Mouse (Mus musculus) intestine, postnatal 0 days (tissue): ENCODE measurements around the gene Kidins220. TPM values are rescaled to one million over a fixed set of nuclear protein-coding genes. Genes with fewer than 3 reads are reported as not detected.
A peak's percentile ranks its signal among the peaks of the same experiment; 100 is the strongest.

Source experiments
- ATAC-seq: fragments of 200-750 bp; cut with Nextera tagmentation; 2 replicates; pipeline ENCODE4 v1.8.0; 2017; ENCODE audit warnings: mild to moderate bottlenecking, moderate TSS enrichment, moderate library complexity
- H3K27ac ChIP-seq: fragments of 300-500 bp; sonication (generic); 2 replicates; pipeline ENCODE4 v1.5.1; 2014; ENCODE audit warnings: mild to moderate bottlenecking, low read depth, low read length, moderate library complexity
- H3K27me3 ChIP-seq: fragments of 300-500 bp; sonication (generic); replicated peaks from 2 replicates; pipeline ENCODE4 v1.6.1; 2014; ENCODE audit warnings: low read length, mixed read lengths; ENCODE audit not compliant: control insufficient read depth, insufficient read depth
- H3K36me3 ChIP-seq: fragments of 300-500 bp; sonication (generic); 2 replicates; pipeline ENCODE4 v1.6.1; 2014; ENCODE audit warnings: mild to moderate bottlenecking, moderate library complexity; ENCODE audit not compliant: control insufficient read depth, insufficient read depth
- H3K4me1 ChIP-seq: fragments of 300-500 bp; sonication (generic); replicated peaks from 2 replicates; pipeline ENCODE4 v1.6.1; 2014; ENCODE audit warnings: antibody characterized with exemption, low read length, mixed read lengths; ENCODE audit not compliant: control insufficient read depth, insufficient read depth
- H3K4me2 ChIP-seq: fragments of 300-500 bp; sonication (generic); replicated peaks from 2 replicates; pipeline ENCODE4 v1.6.1; 2014; ENCODE audit warnings: low read depth, mild to moderate bottlenecking, moderate library complexity
- H3K4me3 ChIP-seq: fragments of 300-500 bp; sonication (generic); 2 replicates; pipeline ENCODE4 v1.5.1; 2014; ENCODE audit warnings: low read depth, low read length
- H3K9ac ChIP-seq: fragments of 300-500 bp; sonication (generic); 2 replicates; pipeline ENCODE4 v1.6.1; 2014; ENCODE audit warnings: mild to moderate bottlenecking, low read depth, low read length
- H3K9me3 ChIP-seq: fragments of 300-500 bp; sonication (generic); 2 replicates; pipeline ENCODE4 v1.6.1; 2016; ENCODE audit warnings: mixed run types; ENCODE audit not compliant: control insufficient read depth
- CTCF ChIP-seq: sonication (generic); IDR thresholded peaks from 2 replicates; pipeline ENCODE4 v1.5.1; 2016; ENCODE audit warnings: low read depth, mild to moderate bottlenecking, control low read depth, antibody characterized with exemption, moderate library complexity
- WGBS: fragments of 180-500 bp; shearing (Covaris S2); extraction: QIAGEN DNeasy Blood & Tissue Kit; methylation state at CpG from one replicate; pipeline ENCODE4 v1.1.7; 2014; 5-methylcytosine and 5-hydroxymethylcytosine counted together
- polyA plus RNA-seq: library from polyadenylated mRNA; unstranded; fragments of >200 nt; fragmentation: Nextera tagmentation; extraction: Ambion mirVana; gene quantifications from 2 replicates; pipeline ENCODE4 v1.2.1, GENCODE M21; 2015

Gene Kidins220
- polyA plus RNA-seq, 1 experiment from 2014 or later, result 17.2 TPM

GRCm38 (mm10) chr12:25099563-25100408 is 125.1 kb downstream of the Kidins220 start:
- Histone ChIP-seq H3K9ac (peak overlapping the region; percentile 68), H3K9me3 (no peaks in the 10 kb centered on the region), H3K27me3 (no peaks in the 10 kb centered on the region), H3K4me3 (peak overlapping the region; percentile 49), H3K36me3 (no peaks in the 10 kb centered on the region), H3K4me2 (peak overlapping the region; percentile 96), H3K4me1 (no peaks in the 10 kb centered on the region), H3K27ac (peak overlapping the region; percentile 96)
- WGBS, result under 1% methylated on average over 38 of the region's 38 CpGs
- 0 out of 2 replicates have a peak, but pooled peaks have one; percentile 4 for TF ChIP-seq CTCF
- ATAC-seq, result no peak

DNA sequence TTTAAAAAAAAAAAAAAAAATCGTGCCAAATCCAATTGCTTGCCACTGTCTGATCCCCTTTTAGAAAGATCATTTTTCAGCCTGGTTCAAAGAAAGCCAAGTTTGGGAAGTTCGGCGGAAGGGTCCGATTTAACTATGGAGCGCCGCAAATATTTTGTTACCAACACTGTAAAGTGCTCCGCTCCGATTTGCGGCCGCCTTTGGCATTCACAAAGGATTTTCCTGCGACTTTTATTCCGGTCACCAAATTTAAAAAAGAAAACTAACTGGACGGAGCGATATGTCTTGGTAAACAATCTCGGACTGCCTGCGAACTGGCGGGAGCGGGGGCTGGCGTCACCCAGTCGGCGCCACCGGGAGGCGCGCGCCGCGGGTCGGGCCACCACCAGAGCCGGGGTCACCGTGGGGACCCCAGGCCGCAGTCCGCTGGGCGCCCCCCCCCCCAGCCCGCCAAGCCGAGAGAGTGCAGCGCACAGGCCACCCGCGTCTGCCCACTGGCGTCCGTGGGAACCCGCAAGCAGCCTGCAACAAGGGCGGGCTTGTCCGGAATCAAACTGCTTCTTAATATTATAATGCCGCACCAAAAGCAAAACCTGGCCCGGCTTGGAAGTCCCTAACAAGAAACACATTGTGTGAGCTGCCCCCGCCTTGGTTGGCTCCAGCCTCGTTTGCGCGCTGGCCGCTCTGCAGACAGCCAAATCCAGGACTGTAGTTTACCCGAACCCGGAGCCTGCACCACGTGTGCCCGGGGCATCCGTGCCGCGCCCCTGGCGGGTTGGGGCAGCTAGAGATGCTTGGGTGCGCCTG is 125.9 kb downstream of the Kidins220 start:
- H3K9ac ChIP-seq, result peak overlapping the region; percentile 68
- H3K4me1 ChIP-seq, result no peaks in the 10 kb centered on the region
- peak overlapping the region; percentile 96 for H3K27ac ChIP-seq
- peak; percentile 44 for TF ChIP-seq CTCF
- H3K9me3 ChIP-seq, result no peaks in the 10 kb centered on the region
- peak overlapping the region; percentile 96 for H3K4me2 ChIP-seq
- H3K4me3 ChIP-seq, result peak overlapping the region; percentile 49
- no peak for ATAC-seq
- H3K27me3 ChIP-seq, result no peaks in the 10 kb centered on the region
- WGBS, result under 1% methylated on average over 59 of the region's 59 CpGs
- H3K36me3 ChIP-seq, result no peaks in the 10 kb centered on the region

DNA sequence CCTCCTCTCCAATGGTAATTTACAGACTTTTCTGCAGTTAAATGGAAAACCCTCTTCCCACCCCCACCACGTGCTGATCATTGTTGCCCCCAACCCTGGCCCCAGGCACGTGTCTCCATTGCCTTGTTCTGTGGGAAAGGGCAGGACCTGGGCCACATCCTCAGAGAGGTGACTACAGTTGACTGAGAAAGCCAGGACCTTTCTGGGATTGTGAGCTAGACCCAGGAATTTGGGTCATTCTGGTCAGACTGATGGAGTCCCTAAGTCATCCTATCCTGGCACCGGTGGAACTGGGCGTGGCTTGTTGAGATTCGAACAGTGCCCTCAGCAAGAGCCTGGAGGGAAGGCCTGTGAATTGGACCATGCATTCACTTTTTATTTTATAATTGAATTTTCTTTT is 126.7 kb downstream of the Kidins220 start:
- 28% methylated on average over 5 of the region's 5 CpGs for WGBS
- Histone ChIP-seq H3K4me2 (peak overlapping the region; percentile 96), H3K27me3 (no peaks in the 10 kb centered on the region), H3K4me1 (no peaks in the 10 kb centered on the region), H3K36me3 (no peaks in the 10 kb centered on the region), H3K9ac (no peak overlapping the region), H3K9me3 (no peaks in the 10 kb centered on the region), H3K4me3 (0 out of 2 replicates have a peak overlapping the region, but pooled peaks have one; percentile 49), H3K27ac (no peak overlapping the region)
- ATAC-seq, result no peak
- TF ChIP-seq CTCF, result no peak

- Histone ChIP-seq H3K36me3 (no peaks in the 10 kb centered on the region), H3K9me3 (no peaks in the 10 kb centered on the region), H3K4me2 (no peak overlapping the region), H3K9ac (no peak overlapping the region), H3K4me3 (no peak overlapping the region), H3K27ac (no peak overlapping the region), H3K27me3 (no peaks in the 10 kb centered on the region), H3K4me1 (no peaks in the 10 kb centered on the region)
- TF ChIP-seq CTCF, result no peak
- no peak for ATAC-seq
- WGBS, result 81% methylated on average over 6 of the region's 6 CpGs
Observed at GRCm38 (mm10) chr12:25103911-25104310, 129.2 kb downstream of the Kidins220 start.

- H3K9me3 ChIP-seq, result no peaks in the 10 kb centered on the region
Observed at GRCm38 (mm10) chr12:25104541-25104940, 129.8 kb downstream of the Kidins220 start.

GRCm38 (mm10) chr12:25108865-25109264 is 134.1 kb downstream of the Kidins220 start:
- H3K9me3 ChIP-seq, result no peaks in the 10 kb centered on the region
- TF ChIP-seq CTCF, result no peak
- H3K4me2 ChIP-seq, result no peak overlapping the region
- peak; percentile 83 for ATAC-seq
- no peaks in the 10 kb centered on the region for H3K27me3 ChIP-seq
- no peaks in the 10 kb centered on the region for H3K4me1 ChIP-seq
- H3K36me3 ChIP-seq, result no peaks in the 10 kb centered on the region
- no peak overlapping the region for H3K4me3 ChIP-seq
- 26% methylated on average over 2 of the region's 2 CpGs for WGBS
- H3K9ac ChIP-seq, result no peak overlapping the region
- no peak overlapping the region for H3K27ac ChIP-seq

More at GRCm38 (mm10) chr12:25104541-25104940, 129.8 kb downstream of the Kidins220 start:
- Histone ChIP-seq H3K36me3 (no peaks in the 10 kb centered on the region), H3K27me3 (no peaks in the 10 kb centered on the region), H3K4me3 (no peak overlapping the region), H3K9ac (no peak overlapping the region), H3K4me1 (no peaks in the 10 kb centered on the region), H3K4me2 (no peak overlapping the region), H3K27ac (no peak overlapping the region)
- no peak for TF ChIP-seq CTCF
- no peak for ATAC-seq
